Mouse (Mus musculus) ES-E14 (cell line): Measurements from ENCODE around the gene Cass4. TPM values are rescaled to one million over a fixed set of nuclear protein-coding genes. Genes with fewer than 3 reads are reported as not detected.

Experiments
- DNase-seq: peaks from one replicate; pipeline ENCODE4 v3.0.0-alpha.2; 2013; ENCODE audit warnings: low read depth, low spot score
- H3K27ac ChIP-seq: 2 replicates; pipeline ENCODE4 v1.5.1; 2012; ENCODE audit warnings: low read depth, mild to moderate bottlenecking, low read length, moderate library complexity, mixed read lengths; ENCODE audit not compliant: poor library complexity, insufficient read depth, severe bottlenecking
- H3K36me3 ChIP-seq: 2 replicates; pipeline ENCODE4 v1.6.1; 2012; ENCODE audit warnings: mild to moderate bottlenecking, low read length, moderate library complexity, mixed read lengths; ENCODE audit not compliant: control insufficient read depth, poor library complexity, insufficient read depth, severe bottlenecking
- H3K4me1 ChIP-seq, 2 experiments: fragments of 150-350 bp in 1 of 2; sonication (generic) in 1 of 2; 2 replicates each; pipeline ENCODE4 v1.6.1; 2012; ENCODE audit warnings: low read length in 2 of 2, mild to moderate bottlenecking in 1 of 2, mixed read lengths in 1 of 2; ENCODE audit not compliant: control insufficient read depth in 2 of 2, insufficient read depth in 2 of 2, poor library complexity in 1 of 2
- H3K4me3 ChIP-seq, 2 experiments: fragments of 150-350 bp in 1 of 2; sonication (generic) in 1 of 2; 2 replicates each; pipeline ENCODE4 v1.5.1; 2012; ENCODE audit warnings: low read length in 2 of 2, low read depth in 1 of 2, mild to moderate bottlenecking in 1 of 2, mixed read lengths in 1 of 2; ENCODE audit not compliant: insufficient read depth in 1 of 2, poor library complexity in 1 of 2, severe bottlenecking in 1 of 2
- H3K9ac ChIP-seq: 2 replicates; pipeline ENCODE4 v1.6.1; 2012; ENCODE audit warnings: low read depth, mild to moderate bottlenecking, low read length, mixed read lengths; ENCODE audit not compliant: poor library complexity, insufficient read depth, severe bottlenecking
- H3K9me3 ChIP-seq: fragments of 150-350 bp; sonication (generic); 2 replicates; pipeline ENCODE4 v1.6.1; 2012; ENCODE audit warnings: low read depth, mild to moderate bottlenecking, low read length; ENCODE audit not compliant: control insufficient read depth, insufficient read depth
- CHD2 ChIP-seq: IDR thresholded peaks from 2 replicates; pipeline ENCODE4 v1.6.1; 2014; ENCODE audit warnings: mild to moderate bottlenecking, low read depth, low read length, inconsistent platforms
- HCFC1 ChIP-seq: IDR thresholded peaks from 2 replicates; pipeline ENCODE4 v1.6.1; 2012; ENCODE audit warnings: low read length, inconsistent platforms, borderline replicate concordance; ENCODE audit not compliant: insufficient read depth
- MAFK ChIP-seq: IDR thresholded peaks from 2 replicates; pipeline ENCODE4 v1.6.1; 2014; ENCODE audit warnings: mild to moderate bottlenecking, low read depth, low read length, inconsistent platforms; ENCODE audit not compliant: insufficient read depth
- ZC3H11A ChIP-seq: IDR thresholded peaks from 2 replicates; pipeline ENCODE4 v1.6.1; 2012; ENCODE audit warnings: low read depth, mild to moderate bottlenecking, inconsistent platforms, low read length, borderline replicate concordance
- ZNF384 ChIP-seq: IDR thresholded peaks from 2 replicates; pipeline ENCODE4 v1.6.1; 2012; ENCODE audit warnings: low read depth, low read length, inconsistent platforms
- in situ Hi-C, 2 experiments: fragments of 600-800 bp; cut with MboI; formaldehyde crosslinking; loops; one replicate each; pipeline ENCODE4 v1.15.1; 2025; ENCODE audit warnings: low sequenced_read_pairs in 2 of 2, inconsistent platforms in 1 of 2; ENCODE audit not compliant: unreplicated experiment in 2 of 2
- total RNA-seq: library from RNA; depleted of rRNA; stranded (reverse); fragments of 300-350 nt; gene quantifications from 2 replicates; pipeline ENCODE4 v1.2.3, GENCODE M21; 2012

Gene Cass4
- total RNA-seq, 1 experiment = 2.8 TPM

DNA sequence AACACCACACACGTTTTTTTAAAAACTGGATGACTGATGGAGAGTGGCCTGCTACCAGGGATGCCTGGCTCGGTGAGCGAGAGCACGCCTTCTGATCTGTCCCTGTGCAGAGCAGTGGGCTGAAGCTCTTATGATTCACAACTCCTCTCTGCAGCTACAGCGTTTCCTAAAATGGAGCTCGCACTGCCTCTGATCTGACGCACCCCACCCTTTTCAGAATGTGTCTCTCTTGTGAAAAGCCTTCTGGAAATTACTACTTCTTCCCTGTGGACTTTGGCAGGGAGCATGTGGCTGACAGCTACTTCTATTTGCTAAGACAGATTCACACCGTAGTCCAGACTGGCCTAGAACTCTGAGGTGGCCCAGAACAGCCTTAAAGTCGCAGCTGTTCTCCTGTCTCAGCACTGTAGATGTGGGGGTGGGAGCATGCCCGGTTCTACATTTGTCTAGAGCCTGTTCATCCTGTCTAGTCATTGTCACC is 1.5 kb upstream of the Cass4 start:
- Histone ChIP-seq H3K4me3 (no peak overlapping the region), H3K36me3 (no peaks in the 10 kb centered on the region), H3K4me1 (peaks cover 3 to 26% of the 10 kb centered on the region in 2 experiments; a peak in 2 of 4 replicates), H3K9me3 (no peaks in the 10 kb centered on the region), H3K9ac (no peak overlapping the region), H3K27ac (no peak overlapping the region)
- in situ Hi-C loops = no loop called here
- DNase-seq = no peak
- no peak for TF ChIP-seq HCFC1
- no peak for TF ChIP-seq ZNF384

DNA sequence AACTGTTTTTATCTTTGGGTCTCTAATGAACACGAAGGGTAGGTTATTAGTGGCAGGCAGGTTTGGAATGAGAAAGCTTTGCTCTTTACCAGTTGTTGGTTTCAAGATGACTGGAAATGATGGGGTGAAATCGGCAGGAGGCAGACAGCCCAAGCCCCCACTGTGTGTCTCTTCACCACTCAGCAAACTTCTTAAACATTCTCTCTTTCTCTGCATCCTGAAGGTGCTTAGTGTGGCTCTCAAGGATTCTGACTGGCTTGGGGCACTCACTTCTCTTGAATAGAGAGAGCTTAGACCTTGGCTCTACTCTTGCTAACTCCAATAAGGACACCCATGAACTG is 428 bp downstream of the Cass4 start:
- Histone ChIP-seq H3K4me3 (peak overlapping the region; percentile 2 to 25; a peak in 3 of 4 replicates), H3K9me3 (no peaks in the 10 kb centered on the region), H3K27ac (no peak overlapping the region), H3K36me3 (no peaks in the 10 kb centered on the region), H3K4me1 (peaks cover 5 to 33% of the 10 kb centered on the region in 2 experiments), H3K9ac (no peak overlapping the region)
- no peak for DNase-seq
- in situ Hi-C loops = no loop called here
- TF ChIP-seq ZNF384 (no peak), MAFK (no peak), CHD2 (no peak), HCFC1 (no peak), ZC3H11A (no peak)

DNA sequence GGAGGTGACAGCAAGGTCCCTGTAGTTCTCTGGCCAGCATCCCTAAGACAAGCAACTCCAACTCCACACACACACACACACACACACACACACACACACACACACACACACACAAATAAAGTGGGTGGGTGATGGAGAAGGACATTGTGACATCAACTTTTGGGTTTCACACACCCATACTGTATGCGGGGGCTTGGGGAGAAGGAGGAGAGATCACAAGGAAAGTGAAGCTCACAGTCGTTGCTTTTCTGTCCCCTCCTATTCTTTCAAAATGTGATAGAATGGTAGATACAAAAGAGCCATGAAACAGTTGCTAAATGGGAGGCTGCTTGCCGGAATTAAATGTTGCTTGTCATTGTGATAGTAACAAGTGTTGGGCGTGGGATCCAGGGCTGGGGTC is 1.1 kb downstream of the Cass4 start:
- H3K27ac ChIP-seq = no peak overlapping the region
- peaks cover 9 to 37% of the 10 kb centered on the region in 2 experiments for H3K4me1 ChIP-seq
- in situ Hi-C loops = no loop called here
- DNase-seq = no peak
- TF ChIP-seq ZC3H11A = no peak
- no peak for TF ChIP-seq MAFK
- TF ChIP-seq ZNF384 = no peak
- TF ChIP-seq CHD2 = no peak
- TF ChIP-seq HCFC1 = no peak
- H3K4me3 ChIP-seq = no peak overlapping the region
- no peaks in the 10 kb centered on the region for H3K36me3 ChIP-seq
- no peak overlapping the region for H3K9ac ChIP-seq
- no peaks in the 10 kb centered on the region for H3K9me3 ChIP-seq

DNA sequence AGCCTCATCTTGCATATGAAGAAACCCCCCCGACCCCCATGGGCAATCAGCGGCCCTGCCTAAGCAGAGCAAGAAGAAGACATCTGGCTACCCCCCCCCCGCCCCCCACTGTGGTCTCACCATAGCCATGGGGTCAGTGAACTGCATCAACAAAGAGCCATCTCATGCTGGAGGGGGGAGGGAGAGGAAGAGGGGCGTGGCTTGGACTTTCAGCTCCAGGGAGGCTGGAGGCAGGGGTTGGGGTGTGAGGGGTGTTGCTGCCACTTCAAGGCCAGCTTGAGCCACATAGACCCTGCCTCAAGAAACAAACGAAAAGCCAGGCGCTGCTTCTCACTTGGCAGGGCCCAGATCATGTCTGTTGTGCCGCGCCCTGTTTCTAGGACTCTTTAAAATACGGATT is 2.4 kb downstream of the Cass4 start:
- H3K9me3 ChIP-seq = no peaks in the 10 kb centered on the region
- no peak for DNase-seq
- no peaks in the 10 kb centered on the region for H3K36me3 ChIP-seq
- H3K4me1 ChIP-seq = peaks cover 9 to 43% of the 10 kb centered on the region in 2 experiments
- in situ Hi-C loops = no loop called here
- 0 out of 2 replicates have a peak overlapping the region, but pooled peaks have one; percentile 2 for H3K9ac ChIP-seq
- TF ChIP-seq MAFK (no peak), CHD2 (no peak), HCFC1 (no peak), ZC3H11A (no peak), ZNF384 (no peak)
- H3K27ac ChIP-seq = no peak overlapping the region
- H3K4me3 ChIP-seq = no peak overlapping the region

DNA sequence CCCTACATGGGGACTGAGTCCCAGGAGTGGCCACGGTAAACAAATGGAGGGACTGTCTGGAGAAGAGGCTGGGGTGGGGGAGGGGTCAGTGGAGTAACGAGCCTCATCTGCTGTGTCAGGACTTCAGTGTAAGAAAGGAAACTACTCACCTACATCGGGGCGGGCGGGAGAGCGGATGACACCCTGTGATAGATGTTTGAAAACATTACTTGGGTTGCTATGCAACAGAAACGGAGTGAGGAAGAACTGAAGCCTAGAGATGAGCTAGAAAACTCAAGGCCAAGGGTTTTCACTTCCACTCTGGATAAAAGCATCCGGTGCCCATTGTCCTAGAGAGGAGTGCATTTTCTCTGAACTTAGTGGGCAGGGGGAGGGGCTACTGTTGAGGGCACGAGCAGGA is 6.3 kb downstream of the Cass4 start:
- Histone ChIP-seq H3K4me3 (no peak overlapping the region), H3K4me1 (peaks cover 9 to 36% of the 10 kb centered on the region in 2 experiments), H3K9me3 (no peaks in the 10 kb centered on the region), H3K27ac (no peak overlapping the region), H3K36me3 (no peaks in the 10 kb centered on the region), H3K9ac (no peak overlapping the region)
- in situ Hi-C loops = no loop called here
- TF ChIP-seq ZNF384 (no peak), HCFC1 (no peak), ZC3H11A (no peak), MAFK (no peak), CHD2 (no peak)
- no peak for DNase-seq
